Mouse (Mus musculus): ENCODE results near the gene Rtl6.

GRCm38 (mm10) chr15:84521486-84521885 is 36.1 kb downstream of the Rtl6 start:
- TF ChIP-seq CTCF (IDR thresholded peaks at IDR 0.05; ENCODE audit: low read depth, low read length) (no peak), POLR2A (IDR thresholded peaks at IDR 0.05; ENCODE audit: extremely low read depth, insufficient read depth, low read length) (no peak)
